In genomic region chr9:61315371-61316298, GRCm38 (mm10) we compare ENCODE assay signal across 9 mouse cellular contexts. TPM values are rescaled to one million over a fixed set of nuclear protein-coding genes. Genes with fewer than 3 reads are reported as not detected.
DNase-seq lines count a peak whose midpoint lies in the region; ATAC-seq and TF ChIP-seq lines count a peak whose summit lies in the region.
"Had no signal": no experiment of that assay in that cellular context is flagged by ENCODE, and none has a peak within 500 bp of the region (broad histone marks: within the 10 kb centered on the region; RNA-seq: fewer than 3 reads in every experiment).

No protein-coding gene starts in this region.

- H3K4me1 ChIP-seq in embryonic fibroblast, embryonic 13.5 days (ENCODE audit: control insufficient read depth, insufficient read depth, low read length): peaks cover 10% of the 10 kb centered on the region
- 0 out of 2 replicates have a peak, but pooled peaks cover 4% of the 10 kb centered on the region for H3K4me1 ChIP-seq in midbrain, postnatal 0 days (ENCODE audit: insufficient read depth, low read length)

- no peak overlapping the region for H3K9ac ChIP-seq in midbrain, postnatal 0 days (replicated peaks; ENCODE audit: low read length, poor library complexity, severe bottlenecking)

- no peak overlapping the region for H3K4me3 ChIP-seq in embryonic fibroblast, embryonic 13.5 days (ENCODE audit: insufficient read depth, low read length)
- no peak overlapping the region for H3K4me3 ChIP-seq in midbrain, postnatal 0 days (ENCODE audit: low read depth, low read length)

- TF ChIP-seq CTCF in embryonic fibroblast, embryonic 13.5 days (IDR thresholded peaks at IDR 0.05; ENCODE audit: borderline replicate concordance, insufficient read depth, low read length): no peak
- TF ChIP-seq CTCF in midbrain, postnatal 0 days (IDR thresholded peaks at IDR 0.05): no peak

- H3K9me3 ChIP-seq in midbrain, postnatal 0 days (ENCODE audit: low read length): no peaks in the 10 kb centered on the region

- H3K27me3 ChIP-seq in midbrain, postnatal 0 days (ENCODE audit: insufficient read depth, low read length): peaks cover 3% of the 10 kb centered on the region; the same call in 1 of the 2 replicates

- no peaks in the 10 kb centered on the region for H3K36me3 ChIP-seq in midbrain, postnatal 0 days (ENCODE audit: insufficient read depth, low read length)

- 49% methylated on average over 17 of the region's 17 CpGs for WGBS in midbrain, postnatal 0 days

- peak; percentile 84 for DNase-seq in brain, adult 2 months (ENCODE audit: low read depth, low spot score)
- DNase-seq in heart, postnatal 14 days: peak; percentile 61 to 62
- peak; percentile 68 to 75 for DNase-seq in kidney, postnatal 4 days
- DNase-seq in midbrain, postnatal 0 days (ENCODE audit: low spot score): peak; percentile 62
- no peak for DNase-seq in right cerebral cortex, postnatal 14 days
- DNase-seq in urinary bladder, postnatal 25 days (ENCODE audit: low spot score): no peak
- no peak for DNase-seq in ovary, postnatal 36 days (ENCODE audit: low spot score)

- intact Hi-C loops in heart, postnatal 14 days (cut with DNase I): no loop called here

- H3K27ac ChIP-seq in embryonic fibroblast, embryonic 13.5 days (ENCODE audit: insufficient read depth, low read length): peak overlapping the region; percentile 48
- no peak overlapping the region for H3K27ac ChIP-seq in midbrain, postnatal 0 days (ENCODE audit: low read depth, low read length)
- H3K27ac ChIP-seq: macrophage had no signal

- no peak for TF ChIP-seq POLR2A in embryonic fibroblast, embryonic 13.5 days (IDR thresholded peaks at IDR 0.05; ENCODE audit: low read depth, low read length)

- ATAC-seq in midbrain, postnatal 0 days (ENCODE audit: low FRiP score): no peak

- no peak overlapping the region for H3K4me2 ChIP-seq in midbrain, postnatal 0 days (ENCODE audit: low read depth, low read length, poor library complexity, severe bottlenecking)

RNA-seq across cellular contexts. Expression of gene Tle3, which starts 56.5 kb away (rescaled TPM):
- 51.5 and 63.9 TPM in 2 replicates for polyA plus RNA-seq in embryonic fibroblast, embryonic 13.5 days (2011; ENCODE audit: insufficient read length, low read depth, missing spikeins)
- 10 to 100 TPM; 24.4 to 29.0 TPM for total RNA-seq in heart, postnatal 14 days (2021)
- total RNA-seq in midbrain, postnatal 0 days (2014; rRNA removed): 82.2 and 94.9 TPM in 2 replicates
- 20.2 and 21.8 TPM in 2 replicates for polyA plus RNA-seq in midbrain, postnatal 0 days (2015; fragmentation: Nextera tagmentation; extraction: Ambion mirVana)

Comparison
In these comparisons a context has a peak if more than half of its experiments do, and no peak if none do; other contexts are left out.
1. DNase-seq: peak in brain, adult 2 months (single experiment), heart, postnatal 14 days (2 of 2), kidney, postnatal 4 days (2 of 2) and midbrain, postnatal 0 days (single experiment); none in right cerebral cortex, postnatal 14 days (single experiment), urinary bladder, postnatal 25 days (single experiment) and ovary, postnatal 36 days (single experiment).